Mouse (Mus musculus) gastrocnemius, postnatal 25 days (tissue): ENCODE data around the gene 9130019O22Rik. TPM values are rescaled to one million over a fixed set of nuclear protein-coding genes. Genes with fewer than 3 reads are reported as not detected.
"Not testable (repeated sequence)": the region's sequence is repeated elsewhere in the genome, so short reads cannot be mapped to it uniquely, and the experiment has no call there.

Experiments used
- DNase-seq: peaks from one replicate; pipeline ENCODE4 v3.0.0; 2022
- total RNA-seq, 2 experiments: library from RNA; stranded (reverse); gene quantifications; 1 replicate in 1 of 2; 2 replicates in 1 of 2; pipeline ENCODE4 v1.2.3; 2021

9130019O22Rik gene
- total RNA-seq, 2 experiments from 2014 or later: 1.5 TPM

DNA sequence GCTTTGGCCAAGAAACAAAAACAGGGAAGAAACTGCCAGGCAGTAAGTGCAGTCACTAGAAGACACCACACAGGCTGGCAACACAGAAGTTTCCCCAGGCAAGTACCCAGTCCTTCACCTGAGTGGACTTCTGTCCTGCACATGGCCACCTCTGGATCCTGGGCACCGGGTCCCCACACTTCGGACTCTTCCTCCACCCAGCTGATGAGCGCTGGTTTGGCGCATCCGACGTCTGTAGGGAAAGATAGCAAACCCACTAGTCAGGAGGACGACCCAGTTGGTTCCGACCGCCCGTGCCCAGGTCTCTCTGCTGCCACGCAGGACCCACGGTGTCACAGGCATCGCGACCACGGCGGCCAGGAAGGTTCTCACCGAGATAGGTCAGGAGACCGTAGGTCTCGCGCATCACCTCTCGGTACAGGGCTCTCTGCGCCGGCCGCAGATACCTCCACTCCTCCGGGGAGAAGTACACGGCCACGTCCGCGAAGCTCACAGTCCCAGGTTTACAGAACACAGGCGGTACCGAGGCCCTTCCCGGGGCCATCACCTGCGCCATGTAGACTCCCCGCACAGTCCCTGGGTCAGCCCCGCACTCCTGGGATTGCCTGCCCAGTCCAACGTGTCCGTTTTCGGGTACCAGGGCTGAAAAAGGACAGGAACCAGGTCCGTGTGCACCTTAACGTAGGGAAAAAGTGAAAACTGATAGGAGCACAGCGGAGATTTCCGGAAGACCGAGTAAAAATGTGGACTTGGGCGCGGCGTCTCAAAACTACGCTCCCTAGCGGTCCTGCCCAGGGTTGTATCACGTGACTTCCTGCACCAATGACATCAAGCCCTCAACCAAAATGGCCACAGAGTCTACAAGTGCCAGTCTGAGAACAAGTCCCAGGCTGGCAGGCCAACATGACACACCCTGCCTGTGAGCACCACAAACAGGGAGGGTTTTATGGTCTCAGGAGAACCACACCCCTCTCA, 11.4 kb downstream of the 9130019O22Rik start, which contains the start of gene Zfp747:
Zfp747 (minus strand) TSS at position 780 of the 975 bp plus-strand sequence.
- DNase-seq: peak; percentile 90

DNA sequence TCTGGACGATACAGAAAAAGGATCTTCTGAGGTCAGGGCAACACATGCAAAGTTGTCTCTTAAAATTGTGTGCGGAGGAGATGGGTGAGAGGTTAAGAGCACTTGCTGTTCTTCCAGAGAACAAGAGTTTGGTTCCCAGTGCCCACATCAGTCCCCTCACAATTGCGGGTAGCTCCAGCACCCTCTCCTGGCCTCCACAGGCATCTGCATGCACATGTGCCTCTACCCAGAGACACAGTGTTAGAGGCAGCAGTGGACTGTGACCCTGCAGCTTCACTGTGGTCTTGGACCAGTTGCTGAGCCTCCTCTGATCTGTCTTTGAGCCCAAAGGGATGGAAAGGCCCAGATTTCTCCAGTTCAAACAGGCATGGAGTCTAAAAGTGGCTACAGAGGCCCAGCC, 15.1 kb downstream of the 9130019O22Rik start:
- DNase-seq: not testable (repeated sequence)

DNA sequence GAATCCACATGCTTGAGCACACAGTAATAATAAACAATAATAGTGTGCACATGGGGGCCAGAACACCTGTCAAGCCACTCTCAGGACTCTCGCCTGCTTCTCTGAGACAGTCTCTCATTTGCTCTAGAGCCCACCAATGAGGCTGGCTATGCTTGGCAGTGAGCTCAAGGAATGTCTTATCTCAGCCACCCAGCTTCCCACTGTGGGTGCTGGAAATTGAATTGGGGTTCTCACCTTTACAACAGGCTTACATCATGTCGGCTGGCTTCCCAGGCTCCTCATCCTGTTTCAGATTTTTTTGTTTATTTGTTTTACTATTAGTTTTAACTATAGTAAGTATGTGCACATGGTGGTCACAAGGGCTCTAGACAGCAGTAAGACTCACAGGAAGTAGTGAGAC, 15.8 kb downstream of the 9130019O22Rik start:
- no peak for DNase-seq

DNA sequence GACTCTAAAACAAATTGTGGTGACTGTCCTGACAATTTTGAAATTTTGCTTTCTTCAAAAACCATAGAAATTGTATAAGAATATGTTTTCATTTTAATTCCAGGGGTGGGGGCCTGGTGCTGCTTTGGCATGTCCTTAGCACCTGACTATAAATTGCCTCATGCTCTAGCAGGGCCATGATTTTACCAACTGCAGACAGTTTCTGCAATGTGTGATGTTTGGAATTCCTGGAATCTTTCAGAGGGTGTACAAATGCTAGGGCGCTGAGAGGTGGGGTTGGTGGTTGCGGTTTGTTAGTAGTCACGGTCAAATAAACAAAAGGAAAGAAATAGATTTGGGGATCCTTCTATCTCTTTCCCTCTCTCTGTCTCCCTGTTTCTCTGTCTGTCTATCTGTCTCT, 20.7 kb downstream of the 9130019O22Rik start:
- no peak for DNase-seq

DNA sequence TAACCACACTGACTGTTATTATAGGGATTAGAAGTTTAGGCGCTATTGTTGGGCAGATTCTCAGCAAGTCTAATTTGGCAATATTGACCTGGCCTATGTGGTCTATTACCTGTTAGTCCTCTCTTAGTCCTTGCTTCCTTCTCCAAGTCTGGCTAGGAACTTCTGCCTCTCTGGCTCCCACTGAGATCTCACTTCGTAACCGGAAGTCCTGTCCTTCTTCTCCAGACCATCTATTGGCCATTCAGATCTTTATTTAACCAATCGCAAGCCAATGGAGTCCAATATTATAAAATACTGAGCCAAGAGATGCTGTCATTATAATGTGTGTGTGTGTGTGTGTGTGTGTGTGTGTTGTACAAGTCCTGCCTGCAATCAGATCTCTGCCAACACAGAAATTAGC, 22.8 kb downstream of the 9130019O22Rik start:
- no peak for DNase-seq

DNA sequence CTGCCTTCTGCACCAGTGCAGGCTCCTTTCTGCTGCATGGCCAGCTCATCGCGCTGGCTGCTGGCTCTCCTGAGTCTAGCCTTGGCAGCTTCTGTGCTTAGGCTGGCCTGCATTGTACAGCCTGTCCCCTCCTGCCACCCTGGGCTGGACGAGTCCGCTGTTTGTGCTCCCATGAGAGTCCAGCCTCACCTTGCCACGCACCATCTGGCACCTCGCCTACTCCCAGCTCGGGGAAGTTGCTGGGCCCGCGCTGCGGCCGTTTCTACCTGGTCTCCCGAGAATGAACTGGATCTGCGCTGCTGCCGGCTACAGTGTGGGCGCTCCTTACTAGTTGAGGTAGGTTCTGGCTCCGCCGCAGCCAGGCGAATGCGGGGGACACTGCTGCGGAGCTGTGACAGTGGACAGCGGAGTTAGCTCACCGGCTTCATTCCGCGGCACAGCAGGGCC, 23.5 kb downstream of the 9130019O22Rik start:
- DNase-seq: no peak

DNA sequence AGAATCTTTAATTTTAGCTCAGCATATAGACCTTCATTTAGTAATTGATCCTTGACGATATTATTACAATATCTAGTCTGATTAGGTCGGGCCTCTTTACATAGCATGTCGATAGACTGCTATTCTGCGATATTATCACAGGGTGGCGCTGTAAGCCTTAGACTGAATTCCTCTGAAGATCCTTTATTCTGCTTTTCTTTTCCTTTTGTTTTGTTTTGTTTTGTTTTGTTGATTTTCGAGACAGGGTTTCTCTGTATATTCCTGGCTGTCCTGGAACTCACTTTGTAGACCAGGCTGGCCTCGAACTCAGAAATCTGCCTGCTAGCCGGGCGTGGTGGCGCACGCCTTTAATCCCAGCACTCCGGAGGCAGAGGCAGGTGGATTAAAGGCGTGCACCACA, 24.5 kb downstream of the 9130019O22Rik start:
- DNase-seq: not testable (repeated sequence)

DNA sequence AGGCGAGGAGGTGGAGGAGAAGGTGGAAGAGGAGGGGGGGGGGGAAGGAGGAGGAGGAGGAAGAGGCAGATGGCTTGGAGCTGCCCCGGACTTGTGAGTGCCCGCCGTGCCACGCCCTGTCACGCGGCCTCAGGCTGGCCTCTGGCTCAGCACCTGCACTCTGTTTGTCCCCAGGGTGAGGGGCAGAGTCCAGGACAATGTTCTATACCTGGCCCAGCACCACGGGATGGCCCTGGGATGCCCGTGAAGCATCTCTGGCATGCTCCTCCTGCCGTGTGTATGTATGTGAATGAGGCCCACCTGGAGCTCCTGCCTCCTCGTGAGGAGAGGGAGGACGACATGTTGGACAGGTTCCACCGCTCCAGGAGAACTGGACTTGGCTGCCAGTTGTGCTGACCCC, 25.5 kb downstream of the 9130019O22Rik start:
- DNase-seq: no peak

DNA sequence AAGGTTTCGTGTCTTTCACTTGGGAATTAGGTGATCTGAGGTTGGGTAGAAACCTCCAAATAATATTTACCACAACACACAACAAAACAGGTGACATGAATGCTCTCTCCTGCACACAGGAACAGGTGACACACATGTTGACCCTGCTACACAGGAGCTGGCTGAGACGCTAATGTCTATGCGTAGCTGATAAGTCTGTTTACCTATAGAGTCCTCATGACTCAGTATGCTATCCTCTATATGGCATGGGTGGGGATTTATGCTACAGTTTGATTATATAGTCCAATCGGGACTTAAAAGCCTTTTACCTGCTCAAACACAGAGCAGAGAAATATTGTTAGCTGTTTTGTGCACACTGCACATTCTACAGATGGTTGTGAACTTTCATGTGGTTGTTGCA, 26.7 kb downstream of the 9130019O22Rik start:
- no peak for DNase-seq

DNA sequence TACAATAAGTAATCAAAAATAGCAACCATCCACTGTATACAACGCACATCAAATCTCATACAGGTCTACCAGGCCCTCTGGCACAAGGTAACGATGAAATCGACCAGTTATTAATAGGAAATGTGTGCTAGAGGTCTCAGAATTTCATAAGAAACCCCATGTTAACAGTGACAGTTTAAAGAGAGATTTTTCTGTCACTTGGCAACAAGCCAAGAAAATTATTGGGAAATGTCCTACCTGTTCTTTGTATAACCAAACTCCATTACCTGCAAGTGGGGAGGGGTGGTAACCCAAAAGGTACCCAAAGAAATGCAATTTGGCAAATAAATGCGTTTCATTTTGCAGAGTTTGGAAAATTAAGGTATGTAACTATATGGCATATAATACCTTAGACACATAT, 28.5 kb downstream of the 9130019O22Rik start:
- no peak for DNase-seq

DNA sequence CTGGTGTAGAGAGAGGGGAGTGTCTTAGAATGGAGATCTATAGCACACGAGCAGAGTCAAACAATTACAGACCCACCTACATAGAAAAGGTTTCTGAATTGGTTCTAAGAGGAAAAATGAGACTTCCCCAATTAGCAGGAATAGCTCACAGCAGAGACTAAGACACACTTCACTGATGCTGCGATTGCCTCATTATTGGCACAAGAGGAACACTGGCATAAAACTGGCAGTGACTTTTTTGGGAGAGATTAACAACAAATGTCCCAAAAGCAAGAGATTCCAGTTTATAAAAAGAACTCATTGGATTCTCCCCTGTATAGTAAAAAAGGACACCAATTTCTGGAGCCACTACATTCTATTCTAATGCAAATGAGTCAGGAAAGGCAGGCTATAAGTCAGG, 29.1 kb downstream of the 9130019O22Rik start:
- no peak for DNase-seq

DNA sequence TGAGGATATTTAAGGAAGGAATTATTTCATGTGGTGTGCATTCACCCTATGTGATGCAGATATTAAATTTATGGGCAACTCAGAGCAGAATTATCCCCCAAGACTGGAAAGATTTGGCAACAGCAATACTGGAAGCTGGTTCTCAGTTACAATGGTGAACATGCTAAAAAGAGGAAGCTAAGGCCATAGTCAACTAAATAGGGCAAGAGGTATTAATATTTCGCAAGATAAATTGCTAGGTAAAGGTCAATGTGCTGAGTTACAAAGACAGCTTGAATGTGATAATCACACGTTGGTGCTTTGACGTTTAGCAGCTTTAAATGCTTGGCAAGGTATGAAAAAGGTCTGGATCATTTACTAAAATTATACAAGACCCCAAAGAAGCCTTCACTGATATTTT, 31.2 kb downstream of the 9130019O22Rik start:
- no peak for DNase-seq

DNA sequence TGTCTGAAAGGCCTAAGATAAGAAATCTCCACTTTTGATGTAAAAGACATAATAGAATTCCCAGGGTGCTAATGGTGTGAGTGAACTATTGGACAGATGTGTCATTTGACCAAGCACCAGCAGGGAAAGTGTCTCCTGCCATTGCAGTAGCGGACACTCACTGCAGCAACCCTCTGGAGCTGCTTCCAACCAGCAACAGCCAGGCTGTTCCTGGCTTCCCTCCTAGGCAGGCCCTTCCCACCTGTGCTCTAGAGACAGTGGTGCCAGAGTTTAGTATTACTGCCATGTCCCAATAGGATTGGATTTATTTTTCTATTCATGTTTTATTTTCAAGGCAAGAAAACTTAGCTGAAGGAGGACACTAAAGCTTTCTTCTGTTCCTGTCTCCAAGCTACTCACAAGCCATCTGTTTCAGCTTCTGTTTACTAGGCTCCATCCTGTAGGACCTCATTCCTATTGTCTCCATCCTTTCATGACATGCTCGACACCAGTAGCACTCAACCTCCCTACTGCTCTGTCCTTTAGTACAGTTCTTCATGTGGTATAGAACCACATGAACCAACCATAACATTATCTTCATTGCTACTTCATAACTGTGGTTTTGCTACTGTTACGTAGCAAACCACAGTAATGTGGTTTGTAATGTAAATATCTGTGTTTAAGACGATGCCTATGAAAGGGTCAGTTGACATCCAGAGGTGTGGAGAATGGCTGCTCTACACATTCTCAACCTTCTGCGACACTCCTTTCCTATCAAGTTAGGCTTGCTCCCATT, 35.5 kb downstream of the 9130019O22Rik start:
- DNase-seq: no peak

DNA sequence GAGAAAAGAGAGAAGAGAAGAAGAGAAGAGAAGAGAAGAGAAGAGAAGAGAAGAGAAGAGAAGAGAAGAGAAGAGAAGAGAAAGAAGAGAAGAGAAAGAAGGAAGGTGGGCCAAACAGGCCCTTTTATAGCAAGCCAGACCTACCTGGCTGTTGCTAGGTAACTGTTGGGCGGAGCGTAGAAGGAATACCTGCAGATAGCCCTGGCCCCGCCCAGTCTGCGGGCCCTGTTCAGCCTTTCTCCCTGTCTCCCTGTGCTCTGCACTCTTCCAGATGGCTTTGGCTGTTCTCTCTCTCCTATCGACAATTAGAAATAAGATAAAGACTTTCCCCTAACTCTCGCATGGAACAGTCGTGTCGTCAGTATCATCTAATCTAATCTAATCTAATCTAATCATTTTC, 40.3 kb downstream of the 9130019O22Rik start:
- no peak for DNase-seq

DNA sequence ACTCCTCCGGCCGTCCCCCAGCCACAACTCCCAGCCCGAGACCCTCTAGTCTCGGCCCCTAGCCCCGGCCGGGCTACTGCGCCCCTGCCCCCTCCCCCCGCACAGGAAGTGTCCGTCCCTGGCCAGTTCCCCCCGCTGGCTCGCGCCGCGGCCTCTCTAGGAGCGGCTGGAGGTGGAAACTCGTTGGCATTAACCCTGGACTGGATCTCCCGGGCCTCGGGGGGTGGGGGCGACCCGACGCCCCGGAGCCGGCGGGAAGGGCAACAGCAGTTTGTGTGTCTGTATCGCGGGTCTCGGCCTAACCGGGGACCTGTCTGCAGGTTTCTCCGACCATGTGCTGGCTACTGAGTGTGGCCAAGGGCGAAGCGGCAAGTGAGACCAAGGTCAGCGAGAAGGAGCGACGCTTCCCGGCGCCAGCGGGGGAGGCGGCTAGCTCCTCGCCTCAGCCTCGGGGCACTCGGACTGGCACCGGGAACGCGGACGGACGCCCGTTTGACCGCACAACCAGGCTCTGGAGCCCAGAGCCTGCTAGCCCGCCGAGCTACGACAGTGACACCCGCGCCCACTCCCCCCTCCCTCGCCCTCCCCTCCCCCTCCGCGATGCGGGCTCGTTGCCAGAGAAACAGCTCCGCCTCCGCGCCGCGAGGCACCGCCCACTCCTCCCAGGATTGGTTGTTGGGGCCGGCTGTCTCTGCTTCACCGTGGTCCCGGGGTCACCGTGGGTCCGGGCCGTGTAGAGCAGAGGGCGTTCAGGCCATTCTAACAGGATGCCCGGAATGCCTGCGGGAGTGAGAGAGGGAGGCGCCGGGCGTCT, 41.2 kb downstream of the 9130019O22Rik start, which contains the start of gene Zfp768:
Zfp768 (minus strand) TSS at position 78 of the 814 bp plus-strand sequence.
- peak; percentile 92 for DNase-seq

DNA sequence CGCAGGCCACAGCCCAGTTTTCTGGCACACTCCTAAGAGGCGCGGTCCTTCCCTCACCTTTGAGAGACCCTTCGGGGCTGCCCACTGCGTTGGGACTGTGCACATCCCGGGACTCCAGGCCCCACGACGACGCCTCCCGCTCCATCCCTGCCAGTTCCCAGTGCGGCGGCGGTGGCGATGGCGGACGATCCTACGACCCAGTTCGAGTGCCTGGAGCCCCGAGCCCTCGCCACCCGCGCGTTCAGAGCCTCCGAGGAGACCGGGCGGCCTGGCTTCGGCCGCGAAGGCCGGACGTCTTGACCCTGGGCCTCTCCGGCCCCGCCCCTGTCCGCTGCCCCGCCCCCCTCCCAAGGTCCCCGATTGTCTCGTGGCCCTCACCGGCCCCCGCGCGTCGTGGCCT, 41.9 kb downstream of the 9130019O22Rik start:
- DNase-seq: no peak

DNA sequence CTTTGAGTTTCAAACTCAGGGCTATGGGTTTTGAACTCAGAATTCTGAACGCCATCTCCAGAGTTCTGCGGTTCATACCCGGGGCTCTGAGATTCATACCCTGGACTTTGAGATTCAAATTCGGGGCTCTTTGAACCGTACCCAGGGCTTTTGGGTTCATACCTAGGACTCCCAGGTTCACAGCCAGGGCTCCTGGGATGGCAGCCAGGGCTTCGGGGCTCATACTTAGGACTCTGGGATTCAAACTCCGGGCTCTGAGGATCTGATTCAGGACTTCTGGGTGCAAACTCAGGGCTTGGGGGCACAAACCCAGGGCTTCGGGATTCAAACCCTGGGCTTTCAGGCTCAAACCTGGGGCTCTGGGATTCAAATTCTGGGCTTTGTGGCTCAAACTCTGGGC, 42.6 kb downstream of the 9130019O22Rik start:
- no peak for DNase-seq

DNA sequence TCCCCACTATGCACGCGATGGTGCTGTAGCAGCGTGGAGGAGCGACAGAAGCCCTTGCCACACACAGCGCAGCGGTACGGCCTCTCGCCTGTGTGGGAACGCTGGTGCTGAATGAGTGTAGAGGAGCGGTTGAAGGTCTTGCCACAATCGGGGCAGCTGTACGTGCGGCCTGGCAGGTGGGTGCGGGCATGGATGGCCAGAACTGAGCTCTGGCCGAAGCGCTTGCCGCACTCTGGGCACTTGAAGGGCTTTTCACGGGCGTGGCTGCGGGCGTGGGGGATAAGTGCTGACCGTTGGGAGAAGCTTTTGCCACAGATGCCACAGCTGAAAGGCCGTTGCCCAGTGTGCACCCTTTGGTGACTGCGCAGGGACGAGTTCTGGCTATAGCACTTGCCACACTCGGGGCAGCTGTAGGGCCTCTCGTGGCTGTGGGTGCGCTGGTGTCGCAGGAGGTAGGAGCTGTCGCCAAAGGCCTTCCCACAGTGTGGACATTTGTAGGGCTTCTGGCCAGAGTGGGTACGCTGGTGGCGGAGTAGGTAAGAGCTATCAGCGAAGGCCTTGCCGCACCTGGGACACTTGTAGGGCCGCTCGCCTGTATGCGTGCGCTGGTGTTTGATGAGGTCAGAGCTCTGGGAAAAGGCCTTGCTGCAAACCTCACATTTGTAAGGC, 43.5 kb downstream of the 9130019O22Rik start:
- DNase-seq: no peak

DNA sequence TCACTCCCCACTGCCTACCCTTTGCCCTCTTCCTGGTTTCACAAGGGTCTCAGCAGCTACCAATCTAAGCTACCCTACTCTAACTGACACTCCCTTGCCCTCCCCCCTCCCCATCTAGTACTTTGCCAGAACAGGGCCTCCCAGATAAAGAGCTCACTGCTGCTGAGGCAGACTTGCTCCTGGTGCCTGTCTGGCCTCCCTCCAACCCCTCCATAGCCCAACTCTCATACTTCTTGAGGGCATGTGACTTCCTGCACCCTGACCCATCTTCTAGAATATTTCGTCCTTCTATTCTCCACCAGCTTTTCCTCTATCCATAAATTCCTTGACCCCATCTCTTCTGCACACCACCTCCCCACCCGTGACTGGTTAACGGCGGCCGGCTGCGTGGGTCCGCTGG, 44.1 kb downstream of the 9130019O22Rik start:
- DNase-seq: no peak

DNA sequence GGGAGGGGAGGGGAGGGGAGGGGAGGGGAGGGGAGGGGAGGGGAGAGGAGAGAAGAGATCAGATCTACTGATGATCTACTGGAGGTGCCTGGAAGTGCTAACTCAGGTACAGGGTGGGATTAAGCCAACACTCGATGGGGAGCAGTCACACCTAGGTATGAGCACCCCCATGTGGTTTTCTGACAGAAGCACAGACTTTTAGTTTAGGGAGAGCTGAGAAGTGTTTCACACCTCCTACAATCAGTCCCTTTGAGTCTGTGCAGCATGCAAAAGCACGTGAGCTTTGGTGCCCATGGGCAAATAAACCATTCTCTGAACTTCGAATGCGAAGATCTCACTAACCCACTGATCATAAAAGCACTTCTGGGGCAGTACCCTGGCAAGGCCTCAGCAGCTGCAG, 44.6 kb downstream of the 9130019O22Rik start:
- no peak for DNase-seq

DNA sequence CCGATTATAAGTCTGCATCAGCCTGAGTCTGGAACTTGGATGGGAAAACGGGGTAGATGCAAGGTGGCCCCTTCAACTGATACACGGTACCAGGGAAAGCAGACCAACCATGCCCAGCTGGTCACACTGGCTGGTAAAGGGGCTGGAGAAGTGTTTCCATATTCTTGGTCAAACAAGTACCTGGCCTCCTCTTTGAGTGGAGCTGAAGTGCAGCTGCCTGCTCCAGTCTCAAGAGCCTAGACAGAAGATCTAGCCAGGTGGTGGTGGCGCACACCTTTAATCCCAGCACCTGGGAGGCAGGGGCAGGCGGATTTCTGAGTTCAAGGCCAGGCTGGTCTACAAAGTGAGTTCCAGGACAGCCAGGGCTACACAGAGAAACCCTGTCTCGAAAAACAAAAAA, 45.1 kb downstream of the 9130019O22Rik start:
- DNase-seq: not testable (repeated sequence)
